Mouse (Mus musculus) bone marrow macrophage, adult 2 months (primary cell): ENCODE measurements at regions not wholly inside any gene's neighbourhood (a gene's known extent, or its start where the extent isn't known, plus 50 kb on each side); places are given as distances from the start of the nearest gene placed in this dataset.

Experiments used
- CTCF ChIP-seq: IDR thresholded peaks from 2 replicates; pipeline ENCODE4 v1.5.1; 2012; ENCODE audit warnings: low read depth, mild to moderate bottlenecking, low read length, moderate library complexity
- POLR2A ChIP-seq: IDR thresholded peaks from 2 replicates; pipeline ENCODE4 v1.6.1; 2012; ENCODE audit warnings: mild to moderate bottlenecking, low read depth, low read length, borderline replicate concordance

DNA sequence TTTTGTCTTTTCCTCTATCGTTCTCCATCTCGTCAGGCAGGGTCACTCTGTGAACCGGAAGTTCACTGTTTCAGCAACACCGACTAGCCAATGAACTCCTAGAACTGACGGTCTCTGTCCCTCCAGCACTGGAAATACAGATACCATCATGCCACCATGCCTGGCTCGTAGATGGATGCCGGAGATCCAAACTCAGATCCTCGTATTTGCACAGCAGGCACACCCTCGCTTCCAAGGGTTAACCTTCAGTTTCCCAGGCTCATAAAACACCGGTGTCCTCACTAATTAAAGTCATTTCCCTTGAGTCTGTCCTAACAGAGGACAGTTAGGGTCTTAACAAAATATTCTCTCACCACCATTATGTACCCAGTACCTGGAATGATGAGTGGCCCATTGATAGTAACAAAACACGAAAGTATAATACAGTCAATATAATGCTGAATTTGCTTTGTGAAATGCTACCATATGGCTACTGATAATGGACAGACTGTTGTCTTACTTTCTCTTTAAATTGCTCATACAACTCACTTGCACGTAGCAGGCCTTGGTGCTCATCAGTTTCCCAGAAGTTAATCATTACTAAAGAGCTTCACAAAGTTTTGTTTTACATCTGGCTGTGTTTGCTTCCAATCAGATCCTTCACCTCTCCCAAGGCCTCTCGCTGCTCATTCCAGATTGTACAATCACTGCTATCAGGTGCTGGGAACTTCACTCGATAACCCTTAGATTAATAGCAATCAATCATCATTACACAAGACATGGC is 52.7 kb upstream of the Ccn6 start:
- TF ChIP-seq CTCF (no peak), POLR2A (no peak)
